Mouse (Mus musculus) liver, embryonic 18 days (tissue): ENCODE results near the gene Scml2. TPM values are rescaled to one million over a fixed set of nuclear protein-coding genes. Genes with fewer than 3 reads are reported as not detected.

Experiments used
- polyA plus RNA-seq: library from polyadenylated mRNA; depleted of rRNA; stranded (reverse); fragments of >200 nt; gene quantifications from 2 replicates; pipeline ENCODE4 v1.2.3, GENCODE M21; 2012; rRNA removed

Gene Scml2
- 0.41 and 0.44 TPM in 2 replicates for polyA plus RNA-seq

DNA sequence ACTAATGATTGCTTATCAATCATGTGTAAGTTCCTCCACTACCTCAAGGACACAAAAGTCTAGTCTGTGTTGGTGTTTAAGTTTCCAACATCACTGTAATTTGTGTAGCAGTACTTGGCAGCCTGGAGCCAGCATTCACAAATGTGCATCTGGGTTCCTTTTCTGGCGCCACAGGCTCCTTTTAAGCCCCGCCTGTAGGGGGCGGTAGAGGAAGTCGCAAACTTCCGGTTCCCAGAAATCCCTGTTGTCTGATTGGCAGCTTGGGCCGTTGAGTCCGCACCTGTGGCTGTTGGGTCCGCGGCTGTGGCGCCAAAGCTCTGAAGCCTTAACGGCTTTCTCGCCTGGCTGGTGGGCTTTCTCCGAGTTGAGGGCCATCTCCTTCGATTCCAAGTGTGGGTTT lies at the start of gene Scml2:
Gene Scml2 (plus strand): TSS at position 301 of the 400 bp plus-strand sequence.

DNA sequence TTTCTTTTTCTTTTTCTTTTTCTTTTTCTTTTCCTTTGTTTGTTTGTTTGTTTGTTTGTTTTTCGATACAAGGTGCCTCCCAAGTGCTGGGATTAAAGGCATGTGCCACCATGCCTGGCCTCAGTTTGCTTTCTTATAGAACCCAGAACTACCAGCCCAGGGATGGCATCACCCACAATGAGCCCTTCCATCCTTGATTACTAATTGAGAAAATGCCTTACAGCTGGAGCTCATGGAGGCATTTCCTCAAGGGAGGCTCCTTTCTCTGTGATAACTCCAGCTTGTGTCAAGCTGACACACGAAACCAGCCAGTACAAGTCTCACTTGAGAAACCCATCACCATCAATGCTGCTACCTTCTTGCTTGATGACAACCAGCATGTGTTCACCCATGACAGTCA lies 170.2 kb downstream of the Scml2 start, which contains the start of gene Gm15262:
Gene Gm15262 (plus strand): TSS at position 301 of the 400 bp plus-strand sequence.

Other genes starting within 250 kb of the Scml2 start
- 0.16 and 0.19 TPM in 2 replicates for gene Gja6, start 210.1 kb upstream of the Scml2 start, polyA plus RNA-seq
- gene Cdkl5, start 122.5 kb upstream of the Scml2 start, polyA plus RNA-seq: 0.50 and 0.55 TPM in 2 replicates
- not detected in 2 replicates for gene Gm15262, start 170.3 kb downstream of the Scml2 start, polyA plus RNA-seq